Mouse (Mus musculus) liver, embryonic 13.5 days (tissue): ENCODE data around the gene Lect2. TPM values are rescaled to one million over a fixed set of nuclear protein-coding genes. Genes with fewer than 3 reads are reported as not detected.

ENCODE experiments used
- ATAC-seq: fragments of 200-750 bp; cut with Nextera tagmentation; 2 replicates; pipeline ENCODE4 v1.8.0; 2017; ENCODE audit warnings: low read depth, mild to moderate bottlenecking, moderate number of reproducible peaks, moderate library complexity
- DNase-seq: peaks from one replicate; pipeline ENCODE4 v3.0.0; 2022
- H3K27ac ChIP-seq: fragments of 300-500 bp; sonication (generic); 2 replicates; pipeline ENCODE4 v1.5.1; 2015; ENCODE audit warnings: moderate library complexity, mild to moderate bottlenecking, inconsistent platforms
- H3K27me3 ChIP-seq: fragments of 300-500 bp; sonication (generic); 2 replicates; pipeline ENCODE4 v1.6.1; 2015; ENCODE audit warnings: mild to moderate bottlenecking, inconsistent platforms
- H3K36me3 ChIP-seq: fragments of 300-500 bp; sonication (generic); 2 replicates; pipeline ENCODE4 v1.6.1; 2015; ENCODE audit warnings: mild to moderate bottlenecking, inconsistent platforms
- H3K4me1 ChIP-seq: fragments of 300-500 bp; sonication (generic); replicated peaks from 2 replicates; pipeline ENCODE4 v1.6.1; 2015; ENCODE audit warnings: inconsistent platforms
- H3K4me2 ChIP-seq: fragments of 300-500 bp; sonication (generic); 2 replicates; pipeline ENCODE4 v1.6.1; 2015; ENCODE audit warnings: inconsistent platforms, mild to moderate bottlenecking, moderate library complexity
- H3K4me3 ChIP-seq: fragments of 300-500 bp; sonication (generic); replicated peaks from 2 replicates; pipeline ENCODE4 v1.5.1; 2015; ENCODE audit warnings: mild to moderate bottlenecking, inconsistent platforms
- H3K9ac ChIP-seq: fragments of 300-500 bp; sonication (generic); 2 replicates; pipeline ENCODE4 v1.6.1; 2015; ENCODE audit warnings: mild to moderate bottlenecking, inconsistent platforms
- H3K9me3 ChIP-seq: fragments of 300-500 bp; sonication (generic); replicated peaks from 2 replicates; pipeline ENCODE4 v1.6.1; 2016; ENCODE audit warnings: inconsistent platforms
- WGBS: fragments of 180-500 bp; shearing (Covaris S2); methylation state at CpG from one replicate; pipeline ENCODE4 v1.1.7; 2015; ENCODE audit not compliant: insufficient replicate concordance; 5-methylcytosine and 5-hydroxymethylcytosine counted together
- polyA plus RNA-seq: library from polyadenylated mRNA; unstranded; fragments of >200 nt; fragmentation: Nextera tagmentation; extraction: Ambion mirVana; gene quantifications from 2 replicates; pipeline ENCODE4 v1.2.1, GENCODE M21; 2015

The Lect2 gene
- polyA plus RNA-seq, 1 experiment from 2014 or later: 57.8 TPM

- Histone ChIP-seq H3K9ac (no peak overlapping the region), H3K4me2 (no peak overlapping the region), H3K27ac (no peak overlapping the region), H3K27me3 (no peaks in the 10 kb centered on the region), H3K4me3 (no peak overlapping the region), H3K36me3 (no peaks in the 10 kb centered on the region), H3K4me1 (no peaks in the 10 kb centered on the region), H3K9me3 (0 out of 2 replicates have a peak, but pooled peaks cover 4% of the 10 kb centered on the region)
- DNase-seq (no peak), ATAC-seq (no peak)
- WGBS: 44% methylated on average over 6 of the region's 6 CpGs
Measured at GRCm38 (mm10) chr13:56506871-56507496, 41.3 kb downstream of the Lect2 start.

- no peak for DNase-seq
- Histone ChIP-seq H3K36me3 (no peaks in the 10 kb centered on the region), H3K27me3 (no peaks in the 10 kb centered on the region), H3K4me1 (no peaks in the 10 kb centered on the region), H3K4me2 (no peak overlapping the region), H3K4me3 (no peak overlapping the region), H3K9me3 (no peaks in the 10 kb centered on the region), H3K9ac (no peak overlapping the region), H3K27ac (no peak overlapping the region)
- ATAC-seq: no peak
- 32% methylated on average over 6 of the region's 6 CpGs for WGBS
Measured at GRCm38 (mm10) chr13:56501866-56502420, 46.4 kb downstream of the Lect2 start.

GRCm38 (mm10) chr13:56500636-56501035 lies 47.7 kb downstream of the Lect2 start:
- Histone ChIP-seq H3K4me3 (no peak overlapping the region), H3K27me3 (no peaks in the 10 kb centered on the region), H3K9ac (no peak overlapping the region), H3K36me3 (no peaks in the 10 kb centered on the region), H3K4me1 (no peaks in the 10 kb centered on the region), H3K27ac (no peak overlapping the region), H3K9me3 (no peaks in the 10 kb centered on the region), H3K4me2 (no peak overlapping the region)
- 78% methylated on average over 8 of the region's 8 CpGs for WGBS
- DNase-seq: no peak
- no peak for ATAC-seq

GRCm38 (mm10) chr13:56500132-56500531 lies 48.2 kb downstream of the Lect2 start:
- ATAC-seq: no peak

GRCm38 (mm10) chr13:56494440-56494839 lies 53.9 kb downstream of the Lect2 start:
- Histone ChIP-seq H3K36me3 (no peaks in the 10 kb centered on the region), H3K4me1 (no peaks in the 10 kb centered on the region), H3K27me3 (no peaks in the 10 kb centered on the region), H3K4me2 (no peak overlapping the region), H3K9ac (no peak overlapping the region), H3K27ac (no peak overlapping the region), H3K4me3 (no peak overlapping the region), H3K9me3 (no peaks in the 10 kb centered on the region)
- DNase-seq (no peak), ATAC-seq (no peak)
- 54% methylated on average over 3 of the region's 3 CpGs for WGBS

More at GRCm38 (mm10) chr13:56500132-56500531, 48.2 kb downstream of the Lect2 start:
- DNase-seq: no peak
- Histone ChIP-seq H3K4me1 (no peaks in the 10 kb centered on the region), H3K4me3 (no peak overlapping the region), H3K27ac (no peak overlapping the region), H3K9ac (no peak overlapping the region), H3K4me2 (no peak overlapping the region), H3K36me3 (no peaks in the 10 kb centered on the region), H3K27me3 (no peaks in the 10 kb centered on the region), H3K9me3 (no peaks in the 10 kb centered on the region)
- WGBS: 52% methylated on average over 3 of the region's 3 CpGs

Other genes starting within 250 kb of the Lect2 start
- gene Gm3045, start 121.9 kb downstream of the Lect2 start, polyA plus RNA-seq: not detected in 2 replicates
- gene Slc25a48, start 110.1 kb downstream of the Lect2 start, polyA plus RNA-seq: 0.35 and 0.41 TPM in 2 replicates
- not detected in 2 replicates for gene Il9, start 66.3 kb downstream of the Lect2 start, polyA plus RNA-seq
- gene Fbxl21, start 26.0 kb downstream of the Lect2 start, polyA plus RNA-seq: 0.88 and 0.89 TPM in 2 replicates
- 9.7 and 10.5 TPM in 2 replicates for gene Tgfbi, start 61.0 kb upstream of the Lect2 start, polyA plus RNA-seq
- 3.7 and 5.3 TPM in 2 replicates for gene Smad5, start 154.5 kb upstream of the Lect2 start, polyA plus RNA-seq
- not detected in 2 replicates for gene Gm45623, start 205.3 kb upstream of the Lect2 start, polyA plus RNA-seq